Mouse (Mus musculus) regulatory T cell (primary cell): ENCODE measurements around the gene 2300002M23Rik.

ENCODE experiments used
- in situ Hi-C: fragments of 300-600 bp; cut with MboI, MseI; formaldehyde crosslinking; loops from one replicate; pipeline ENCODE4 v1.15.1; 2025; ENCODE audit warnings: high pct_unique_total_duplicates

The 2300002M23Rik gene

GRCm38 (mm10) chr17:35601249-35601648, 34.0 kb downstream of the 2300002M23Rik start, which contains the start of gene Sfta2:
Sfta2 (plus strand) TSS chr17:35601549.
- in situ Hi-C loops: no loop called here

- in situ Hi-C loops: no loop called here
Measured at GRCm38 (mm10) chr17:35601736-35602354, 34.6 kb downstream of the 2300002M23Rik start.

GRCm38 (mm10) chr17:35617127-35617526, 49.9 kb downstream of the 2300002M23Rik start:
- in situ Hi-C loops: loop anchor here (5.0 kb wide), 1 partner anchor 80 kb away; no protein-coding TSS in a partner anchor
